In the genomic region with DNA sequence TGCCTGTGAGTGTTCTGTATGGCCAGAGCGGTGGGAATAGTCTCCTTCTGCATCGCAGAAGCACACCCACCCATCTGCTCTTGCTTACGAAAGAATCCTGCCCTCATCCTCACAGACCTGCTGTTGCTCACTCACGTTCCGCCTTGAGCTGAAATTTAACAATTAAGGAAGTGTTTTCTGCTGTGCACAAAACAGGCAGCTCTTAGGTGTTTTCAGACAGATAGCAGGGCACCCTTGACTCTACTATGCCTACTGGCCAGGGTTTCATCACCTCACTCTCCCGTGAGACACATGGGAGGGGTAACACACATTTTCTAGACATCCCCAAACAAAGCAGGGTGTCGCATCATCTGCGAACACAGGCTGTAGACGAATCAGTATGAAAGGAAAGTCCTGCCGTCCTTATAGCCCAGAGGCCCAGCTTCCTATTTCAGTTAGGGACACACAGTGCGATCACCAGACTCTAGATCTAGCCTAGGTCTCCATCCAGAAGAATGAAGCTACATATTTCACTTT, we compare ENCODE assay signal across 8 mouse cellular contexts. TPM values are rescaled to one million over a fixed set of nuclear protein-coding genes. Genes with fewer than 3 reads are reported as not detected.
DNase-seq lines count a peak whose midpoint lies in the region; ATAC-seq lines count a peak whose summit lies in the region.

No protein-coding gene starts in this region.

- H3K9me3 ChIP-seq in embryonic facial prominence, embryonic 10.5 days: no peaks in the 10 kb centered on the region
- no peaks in the 10 kb centered on the region for H3K9me3 ChIP-seq in hindbrain, embryonic 13.5 days

- peak; percentile 28 for DNase-seq in cerebellum, adult 11-12 months
- no peak for DNase-seq in cerebellum, adult 11 months
- DNase-seq in B cell, adult 2 months: peak; percentile 55 to 57
- peak; percentile 36 for DNase-seq in embryonic facial prominence, embryonic 10.5 days (ENCODE audit: low spot score)
- no peak for DNase-seq in kidney, postnatal 14 days

- H3K36me3 ChIP-seq in embryonic facial prominence, embryonic 10.5 days (replicated peaks): 0 out of 2 replicates have a peak, but pooled peaks cover 4% of the 10 kb centered on the region
- H3K36me3 ChIP-seq in hindbrain, embryonic 13.5 days: no peaks in the 10 kb centered on the region

- H3K4me1 ChIP-seq in embryonic facial prominence, embryonic 10.5 days: peaks cover 54% of the 10 kb centered on the region
- peaks cover 66% of the 10 kb centered on the region for H3K4me1 ChIP-seq in hindbrain, embryonic 13.5 days (replicated peaks)

- 25% methylated on average over 11 of the region's 11 CpGs for WGBS in embryonic facial prominence, embryonic 10.5 days
- WGBS in hindbrain, embryonic 13.5 days: 8% methylated on average over 11 of the region's 11 CpGs

- peak overlapping the region; percentile 66 for H3K4me3 ChIP-seq in embryonic facial prominence, embryonic 10.5 days
- peak overlapping the region; percentile 57 for H3K4me3 ChIP-seq in hindbrain, embryonic 13.5 days

- peak; percentile 36; the same call in 1 of the 2 replicates for ATAC-seq in hindbrain, embryonic 13.5 days (ENCODE audit: low FRiP score)
- peak; percentile 47 for ATAC-seq in megakaryocyte progenitor cell, adult 5-6 weeks (replicated peaks; ENCODE audit: poor library complexity)
- no peak for ATAC-seq in erythroblast, adult 5-6 weeks (replicated peaks; ENCODE audit: low FRiP score, poor library complexity, severe bottlenecking)

- H3K9ac ChIP-seq in hindbrain, embryonic 13.5 days: peak overlapping the region; percentile 87

- peak overlapping the region; percentile 72 for H3K4me2 ChIP-seq in hindbrain, embryonic 13.5 days

- H3K27me3 ChIP-seq in embryonic facial prominence, embryonic 10.5 days (replicated peaks; ENCODE audit: low read depth, poor library complexity, severe bottlenecking): no peaks in the 10 kb centered on the region
- H3K27me3 ChIP-seq in hindbrain, embryonic 13.5 days: no peaks in the 10 kb centered on the region

- peak overlapping the region; percentile 78 for H3K27ac ChIP-seq in embryonic facial prominence, embryonic 10.5 days (replicated peaks)
- H3K27ac ChIP-seq in hindbrain, embryonic 13.5 days: peak overlapping the region; percentile 95

RNA-seq across cellular contexts. Expression of gene Gng2, which starts 2.4 kb away (rescaled TPM):
- polyA plus RNA-seq in embryonic facial prominence, embryonic 10.5 days (2016; fragmentation: Nextera tagmentation; extraction: Ambion mirVana): 82.8 and 82.9 TPM in 2 replicates
- polyA plus RNA-seq in hindbrain, embryonic 13.5 days (2015; fragmentation: Nextera tagmentation; extraction: Ambion mirVana): 374 and 390 TPM in 2 replicates
- 47.7 and 53.6 TPM in 2 replicates for total RNA-seq in megakaryocyte progenitor cell, adult 5-6 weeks (2015)
- 32.1 and 67.0 TPM in 2 replicates for total RNA-seq in megakaryocyte progenitor cell, adult 5-6 weeks (2017)
- total RNA-seq in erythroblast, adult 5-6 weeks (2015; ENCODE audit: low replicate concordance): 8.6 and 44.8 TPM in 2 replicates
- 6.6 and 11.4 TPM in 2 replicates for total RNA-seq in erythroblast, adult 5-6 weeks (2017; ENCODE audit: low replicate concordance)

Comparison
In these comparisons a context has a peak if more than half of its experiments do, and no peak if none do; other contexts are left out.
1. DNase-seq: peak in cerebellum, adult 11-12 months (single experiment), B cell, adult 2 months (2 of 2) and embryonic facial prominence, embryonic 10.5 days (single experiment); none in cerebellum, adult 11 months (single experiment) and kidney, postnatal 14 days (single experiment).